Mouse (Mus musculus): ENCODE measurements around the gene 2610507B11Rik.

Gene 2610507B11Rik

GRCm38 (mm10) chr11:78289146-78289763, 27.7 kb downstream of the 2610507B11Rik start:
- no peak for DNase-seq (ENCODE audit: low spot score)

- DNase-seq (ENCODE audit: low spot score): no peak
These were observed 29.1 kb downstream of the 2610507B11Rik start, which contains the start of gene BC030499 for GRCm38 (mm10) chr11:78290654-78291053. BC030499 (plus strand) TSS chr11:78290841.

GRCm38 (mm10) chr11:78294585-78294984, 33.0 kb downstream of the 2610507B11Rik start:
- no peak for DNase-seq (ENCODE audit: low spot score)

GRCm38 (mm10) chr11:78300917-78301316, 39.4 kb downstream of the 2610507B11Rik start:
- DNase-seq (ENCODE audit: low spot score): no peak

GRCm38 (mm10) chr11:78301357-78302084, 40.0 kb downstream of the 2610507B11Rik start, which contains the start of gene Spag5:
Spag5 (plus strand) TSS chr11:78301529.
- peak; percentile 68 for DNase-seq (ENCODE audit: low spot score)

- no peak for DNase-seq (ENCODE audit: low spot score)
These were observed 43.7 kb downstream of the 2610507B11Rik start for GRCm38 (mm10) chr11:78305272-78305671.

GRCm38 (mm10) chr11:78310861-78311511, 49.4 kb downstream of the 2610507B11Rik start:
- DNase-seq (ENCODE audit: low spot score): no peak

- DNase-seq (ENCODE audit: low spot score): no peak
These were observed 52.1 kb downstream of the 2610507B11Rik start for GRCm38 (mm10) chr11:78313662-78314061.

- DNase-seq (ENCODE audit: low spot score): no peak
These were observed 56.9 kb downstream of the 2610507B11Rik start for GRCm38 (mm10) chr11:78318411-78318810.

- DNase-seq (ENCODE audit: low spot score): no peak
These were observed 60.7 kb downstream of the 2610507B11Rik start for GRCm38 (mm10) chr11:78322076-78322831.

- no peak for DNase-seq (ENCODE audit: low spot score)
These were observed 61.3 kb downstream of the 2610507B11Rik start, which contains the start of gene Aldoc for GRCm38 (mm10) chr11:78322860-78323259. Aldoc (plus strand) TSS chr11:78322968.

- no peak for DNase-seq (ENCODE audit: low spot score)
These were observed 62.6 kb downstream of the 2610507B11Rik start for GRCm38 (mm10) chr11:78324000-78324785.

- no peak for DNase-seq (ENCODE audit: low spot score)
These were observed 63.4 kb downstream of the 2610507B11Rik start for GRCm38 (mm10) chr11:78324965-78325364.

GRCm38 (mm10) chr11:78327215-78327614, 65.7 kb downstream of the 2610507B11Rik start:
- no peak for DNase-seq (ENCODE audit: low spot score)

- peak; percentile 86 for DNase-seq (ENCODE audit: low spot score)
These were observed 66.3 kb downstream of the 2610507B11Rik start, which contains the start of gene Pigs for GRCm38 (mm10) chr11:78327634-78328511. Pigs (plus strand) TSS chr11:78328415.

- DNase-seq (ENCODE audit: low spot score): no peak
These were observed 67.0 kb downstream of the 2610507B11Rik start for GRCm38 (mm10) chr11:78328512-78329056.

- DNase-seq (ENCODE audit: low spot score): no peak
These were observed 71.1 kb downstream of the 2610507B11Rik start for GRCm38 (mm10) chr11:78332676-78333075.

GRCm38 (mm10) chr11:78333992-78334391, 72.4 kb downstream of the 2610507B11Rik start:
- DNase-seq (ENCODE audit: low spot score): no peak

GRCm38 (mm10) chr11:78337040-78337439, 75.5 kb downstream of the 2610507B11Rik start:
- DNase-seq (ENCODE audit: low spot score): no peak

Measured in layer of hippocampus, adult 9-10 months (tissue).